Mouse (Mus musculus) spleen, adult 2 months (tissue): ENCODE results near the gene 0610030E20Rik.

ENCODE experiments used
- CTCF ChIP-seq: fragments of 200-500 bp; IDR thresholded peaks from 2 replicates; pipeline ENCODE4 v1.5.1; 2011; ENCODE audit warnings: mild to moderate bottlenecking, inconsistent platforms; ENCODE audit not compliant: insufficient read depth, insufficient read length, insufficient replicate concordance; ENCODE audit errors: extremely low read depth
- POLR2A ChIP-seq: fragments of 200-500 bp; IDR thresholded peaks from 2 replicates; pipeline ENCODE4 v1.6.1; 2011; ENCODE audit warnings: low read depth, low read length, inconsistent platforms

DNA sequence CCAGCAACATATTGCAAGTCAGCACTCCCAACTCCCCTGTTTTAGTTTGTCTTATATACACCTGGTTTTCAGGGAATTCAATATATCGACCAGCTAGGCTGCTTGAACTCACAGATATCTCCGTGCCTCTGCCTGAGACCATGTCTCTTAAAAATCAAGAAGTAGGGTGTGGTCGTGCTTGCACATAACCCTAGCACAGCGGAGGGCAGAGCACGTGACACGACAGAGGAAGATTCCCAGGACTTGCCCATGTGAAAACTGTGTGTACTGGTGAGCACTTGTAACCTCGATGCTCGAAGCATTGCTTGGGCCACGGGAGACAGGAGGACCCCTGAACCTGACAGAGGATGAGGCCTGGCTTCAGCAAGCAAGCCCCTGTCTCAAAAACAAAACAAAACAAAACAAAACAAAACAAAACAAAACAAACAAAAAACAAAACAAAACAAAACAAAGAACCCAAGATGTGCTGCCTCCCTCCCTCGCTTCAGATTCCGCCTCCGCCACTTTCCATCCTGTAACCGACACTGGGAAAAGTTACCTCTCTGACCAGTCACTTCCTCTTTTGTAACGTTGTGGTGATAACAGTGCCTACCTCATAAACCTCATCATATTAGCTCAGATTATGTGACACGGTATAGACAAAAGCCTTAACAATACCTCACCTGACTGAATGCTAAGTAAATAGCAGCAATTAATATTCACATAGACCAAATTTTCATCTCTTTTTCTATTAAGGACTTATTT lies 27.9 kb downstream of the 0610030E20Rik start:
- TF ChIP-seq CTCF (no peak), POLR2A (no peak)
